Mouse (Mus musculus) ES-E14 (cell line): ENCODE data around the gene 1700013G24Rik. TPM values are rescaled to one million over a fixed set of nuclear protein-coding genes. Genes with fewer than 3 reads are reported as not detected.

Source experiments
- DNase-seq: peaks from one replicate; pipeline ENCODE4 v3.0.0-alpha.2; 2013; ENCODE audit warnings: low read depth, low spot score
- H3K27ac ChIP-seq: 2 replicates; pipeline ENCODE4 v1.5.1; 2012; ENCODE audit warnings: low read depth, mild to moderate bottlenecking, low read length, moderate library complexity, mixed read lengths; ENCODE audit not compliant: poor library complexity, insufficient read depth, severe bottlenecking
- H3K36me3 ChIP-seq: 2 replicates; pipeline ENCODE4 v1.6.1; 2012; ENCODE audit warnings: mild to moderate bottlenecking, low read length, moderate library complexity, mixed read lengths; ENCODE audit not compliant: control insufficient read depth, poor library complexity, insufficient read depth, severe bottlenecking
- H3K4me1 ChIP-seq, 2 experiments: fragments of 150-350 bp in 1 of 2; sonication (generic) in 1 of 2; 2 replicates each; pipeline ENCODE4 v1.6.1; 2012; ENCODE audit warnings: low read length in 2 of 2, mild to moderate bottlenecking in 1 of 2, mixed read lengths in 1 of 2; ENCODE audit not compliant: control insufficient read depth in 2 of 2, insufficient read depth in 2 of 2, poor library complexity in 1 of 2
- H3K4me3 ChIP-seq, 2 experiments: fragments of 150-350 bp in 1 of 2; sonication (generic) in 1 of 2; 2 replicates each; pipeline ENCODE4 v1.5.1; 2012; ENCODE audit warnings: low read length in 2 of 2, low read depth in 1 of 2, mild to moderate bottlenecking in 1 of 2, mixed read lengths in 1 of 2; ENCODE audit not compliant: insufficient read depth in 1 of 2, poor library complexity in 1 of 2, severe bottlenecking in 1 of 2
- H3K9ac ChIP-seq: 2 replicates; pipeline ENCODE4 v1.6.1; 2012; ENCODE audit warnings: low read depth, mild to moderate bottlenecking, low read length, mixed read lengths; ENCODE audit not compliant: poor library complexity, insufficient read depth, severe bottlenecking
- H3K9me3 ChIP-seq: fragments of 150-350 bp; sonication (generic); 2 replicates; pipeline ENCODE4 v1.6.1; 2012; ENCODE audit warnings: low read depth, mild to moderate bottlenecking, low read length; ENCODE audit not compliant: control insufficient read depth, insufficient read depth
- CHD2 ChIP-seq: IDR thresholded peaks from 2 replicates; pipeline ENCODE4 v1.6.1; 2014; ENCODE audit warnings: mild to moderate bottlenecking, low read depth, low read length, inconsistent platforms
- HCFC1 ChIP-seq: IDR thresholded peaks from 2 replicates; pipeline ENCODE4 v1.6.1; 2012; ENCODE audit warnings: low read length, inconsistent platforms, borderline replicate concordance; ENCODE audit not compliant: insufficient read depth
- MAFK ChIP-seq: IDR thresholded peaks from 2 replicates; pipeline ENCODE4 v1.6.1; 2014; ENCODE audit warnings: mild to moderate bottlenecking, low read depth, low read length, inconsistent platforms; ENCODE audit not compliant: insufficient read depth
- ZC3H11A ChIP-seq: IDR thresholded peaks from 2 replicates; pipeline ENCODE4 v1.6.1; 2012; ENCODE audit warnings: low read depth, mild to moderate bottlenecking, inconsistent platforms, low read length, borderline replicate concordance
- ZNF384 ChIP-seq: IDR thresholded peaks from 2 replicates; pipeline ENCODE4 v1.6.1; 2012; ENCODE audit warnings: low read depth, low read length, inconsistent platforms
- in situ Hi-C, 2 experiments: fragments of 600-800 bp; cut with MboI; formaldehyde crosslinking; loops; one replicate each; pipeline ENCODE4 v1.15.1; 2025; ENCODE audit warnings: low sequenced_read_pairs in 2 of 2, inconsistent platforms in 1 of 2; ENCODE audit not compliant: unreplicated experiment in 2 of 2
- total RNA-seq: library from RNA; depleted of rRNA; stranded (reverse); fragments of 300-350 nt; gene quantifications from 2 replicates; pipeline ENCODE4 v1.2.3, GENCODE M21; 2012; rRNA removed

Gene 1700013G24Rik
- total RNA-seq, 1 experiment, result not detected

- Histone ChIP-seq H3K9me3 (no peaks in the 10 kb centered on the region), H3K27ac (no peak overlapping the region), H3K9ac (no peak overlapping the region), H3K4me1 (peaks cover 4 to 37% of the 10 kb centered on the region in 2 experiments), H3K36me3 (peaks cover 34% of the 10 kb centered on the region), H3K4me3 (no peak overlapping the region)
- TF ChIP-seq CHD2, result no peak
- no peak for TF ChIP-seq ZNF384
- TF ChIP-seq ZC3H11A, result no peak
- TF ChIP-seq HCFC1, result no peak
- no peak for TF ChIP-seq MAFK
- DNase-seq, result no peak
- in situ Hi-C loops, result no loop called here
These were observed 47.9 kb downstream of the 1700013G24Rik start for GRCm38 (mm10) chr4:137500953-137501352.

GRCm38 (mm10) chr4:137502183-137502582, 49.1 kb downstream of the 1700013G24Rik start:
- no peak for DNase-seq
- Histone ChIP-seq H3K9me3 (no peaks in the 10 kb centered on the region), H3K36me3 (peaks cover 37% of the 10 kb centered on the region), H3K4me3 (no peak overlapping the region), H3K4me1 (peaks cover under 1 to 29% of the 10 kb centered on the region in 2 experiments), H3K27ac (no peak overlapping the region), H3K9ac (no peak overlapping the region)
- in situ Hi-C loops, result no loop called here
- no peak for TF ChIP-seq MAFK
- no peak for TF ChIP-seq CHD2
- TF ChIP-seq HCFC1, result no peak

- no peak overlapping the region for H3K27ac ChIP-seq
- H3K4me1 ChIP-seq, result peaks cover 0 to 22% of the 10 kb centered on the region in 2 experiments; a peak in 2 of 4 replicates
- in situ Hi-C loops, result no loop called here
- H3K9ac ChIP-seq, result no peak overlapping the region
- peaks cover 39% of the 10 kb centered on the region for H3K36me3 ChIP-seq
- H3K4me3 ChIP-seq, result no peak overlapping the region
- TF ChIP-seq ZNF384, result no peak
- no peak for TF ChIP-seq HCFC1
- no peak for DNase-seq
- H3K9me3 ChIP-seq, result no peaks in the 10 kb centered on the region
These were observed 49.7 kb downstream of the 1700013G24Rik start for GRCm38 (mm10) chr4:137502801-137503200.

GRCm38 (mm10) chr4:137503509-137503971, 50.5 kb downstream of the 1700013G24Rik start:
- Histone ChIP-seq H3K9ac (no peak overlapping the region), H3K9me3 (no peaks in the 10 kb centered on the region), H3K4me3 (no peak overlapping the region), H3K4me1 (peaks cover 0 to 16% of the 10 kb centered on the region in 2 experiments; a peak in 1 of 4 replicates), H3K36me3 (peaks cover 45% of the 10 kb centered on the region), H3K27ac (no peak overlapping the region)
- in situ Hi-C loops, result no loop called here
- no peak for DNase-seq
- TF ChIP-seq HCFC1 (no peak), MAFK (no peak), CHD2 (no peak), ZC3H11A (no peak), ZNF384 (no peak)

Other genes with a start within 250 kb of the 1700013G24Rik start
- 3.8 and 4.0 TPM in 2 replicates for gene Wnt4, start 175.8 kb upstream of the 1700013G24Rik start, total RNA-seq
- 107 and 189 TPM in 2 replicates for gene Cdc42, start 95.6 kb upstream of the 1700013G24Rik start, total RNA-seq
- not detected in 2 replicates for gene Cela3a, start 43.5 kb upstream of the 1700013G24Rik start, total RNA-seq
- gene Cela3b, start 22.7 kb upstream of the 1700013G24Rik start, total RNA-seq, result not detected in 2 replicates
- gene Hspg2, start 15.5 kb downstream of the 1700013G24Rik start, total RNA-seq, result 226 and 278 TPM in 2 replicates
- not detected in 2 replicates for gene Ldlrad2, start 121.3 kb downstream of the 1700013G24Rik start, total RNA-seq
- 161 and 173 TPM in 2 replicates for gene Usp48, start 140.5 kb downstream of the 1700013G24Rik start, total RNA-seq
- gene Rap1gap, start 211.4 kb downstream of the 1700013G24Rik start, total RNA-seq, result 13.4 and 28.4 TPM in 2 replicates